Mouse (Mus musculus) ovary, postnatal 10 days (tissue): ENCODE data around the gene Rtf2.

ENCODE experiments used
- DNase-seq: peaks from one replicate; pipeline ENCODE4 v3.0.0; 2022; ENCODE audit warnings: low spot score

Gene Rtf2

GRCm38 (mm10) chr2:172440640-172441005 is 267 bp downstream of the Rtf2 start:
- no peak for DNase-seq

- no peak for DNase-seq
These were observed 820 bp downstream of the Rtf2 start for GRCm38 (mm10) chr2:172441176-172441575.

- no peak for DNase-seq
These were observed 5.3 kb downstream of the Rtf2 start for GRCm38 (mm10) chr2:172445617-172446016.

- no peak for DNase-seq
These were observed 7.0 kb downstream of the Rtf2 start for GRCm38 (mm10) chr2:172447317-172447716.

GRCm38 (mm10) chr2:172448329-172448728 is 8.0 kb downstream of the Rtf2 start:
- no peak for DNase-seq

GRCm38 (mm10) chr2:172450640-172451039 is 10.3 kb downstream of the Rtf2 start:
- DNase-seq, result no peak

- DNase-seq, result no peak
These were observed 11.7 kb downstream of the Rtf2 start for GRCm38 (mm10) chr2:172452031-172452430.

GRCm38 (mm10) chr2:172452458-172452857 is 12.1 kb downstream of the Rtf2 start:
- DNase-seq, result no peak

GRCm38 (mm10) chr2:172458496-172458895 is 18.1 kb downstream of the Rtf2 start, which contains the start of gene Gcnt7:
Gcnt7 (minus strand) TSS chr2:172458596.
- no peak for DNase-seq

- no peak for DNase-seq
These were observed 20.3 kb downstream of the Rtf2 start for GRCm38 (mm10) chr2:172460647-172461046.

GRCm38 (mm10) chr2:172462813-172463212 is 22.5 kb downstream of the Rtf2 start:
- no peak for DNase-seq

- DNase-seq, result no peak
These were observed 26.2 kb downstream of the Rtf2 start for GRCm38 (mm10) chr2:172466427-172467132.

GRCm38 (mm10) chr2:172467206-172467605 is 26.9 kb downstream of the Rtf2 start:
- DNase-seq, result no peak

GRCm38 (mm10) chr2:172468346-172468819 is 28.0 kb downstream of the Rtf2 start:
- DNase-seq, result peak; percentile 19

- no peak for DNase-seq
These were observed 32.0 kb downstream of the Rtf2 start, which contains the start of gene Fam209 for GRCm38 (mm10) chr2:172472318-172472717. Fam209 (plus strand) TSS chr2:172472520.

- DNase-seq, result no peak
These were observed 33.2 kb downstream of the Rtf2 start for GRCm38 (mm10) chr2:172473591-172473990.

GRCm38 (mm10) chr2:172474970-172475369 is 34.6 kb downstream of the Rtf2 start:
- DNase-seq, result no peak

GRCm38 (mm10) chr2:172476707-172477260 is 36.4 kb downstream of the Rtf2 start:
- DNase-seq, result no peak

- DNase-seq, result no peak
These were observed 37.0 kb downstream of the Rtf2 start for GRCm38 (mm10) chr2:172477350-172477749.

- no peak for DNase-seq
These were observed 37.5 kb downstream of the Rtf2 start for GRCm38 (mm10) chr2:172477860-172478259.

- no peak for DNase-seq
These were observed 39.9 kb downstream of the Rtf2 start for GRCm38 (mm10) chr2:172480296-172480695.

GRCm38 (mm10) chr2:172481654-172482385 is 41.5 kb downstream of the Rtf2 start:
- no peak for DNase-seq
